Mouse (Mus musculus): ENCODE results near the gene Serpinc1. TPM values are rescaled to one million over a fixed set of nuclear protein-coding genes. Genes with fewer than 3 reads are reported as not detected.
A peak's percentile ranks its signal among the peaks of the same experiment; 100 is the strongest.

Gene Serpinc1
- total and polyA plus RNA-seq, 3 experiments: 0.19 to 1.3 TPM; not detected in 1

- Histone ChIP-seq H3K9ac (ENCODE audit: control insufficient read depth, low read depth, low read length, poor library complexity, severe bottlenecking) (no peak overlapping the region), H3K4me1 (ENCODE audit: control insufficient read depth in 1 of 2, insufficient read depth in 2 of 2, low read length in 2 of 2) (peaks cover 2 to 6% of the 10 kb centered on the region in 2 experiments), H3K9me3 (replicated peaks; ENCODE audit: insufficient read depth, low read length) (no peaks in the 10 kb centered on the region), H3K4me3 (ENCODE audit: control insufficient read depth in 1 of 2, insufficient read depth in 1 of 2, low read depth in 2 of 2, low read length in 2 of 2) (no peak overlapping the region), H3K79me2 (ENCODE audit: control insufficient read depth, insufficient read depth, low read length, poor library complexity) (peaks cover 3% of the 10 kb centered on the region; the same call in 1 of the 2 replicates), H3K36me3 (ENCODE audit: control insufficient read depth in 1 of 2, insufficient read depth in 2 of 2, low read length in 2 of 2) (peaks cover 0 to 33% of the 10 kb centered on the region in 2 experiments; a peak in 3 of 4 replicates), H3K27me3 (ENCODE audit: control insufficient read depth in 1 of 2, insufficient read depth in 2 of 2, low read length in 2 of 2) (no peaks in the 10 kb centered on the region), H3K27ac (ENCODE audit: control insufficient read depth, low read depth, low read length) (no peak overlapping the region)
- TF ChIP-seq EP300 (IDR thresholded peaks at IDR 0.05; ENCODE audit: low read depth in 1 of 2, low read length in 2 of 2): 0 out of 4 replicates have a peak, but pooled peaks of 1 of the 2 experiments have one; percentile 32
- no peak for TF ChIP-seq RAD21 (IDR thresholded peaks at IDR 0.05; ENCODE audit: low read depth, low read length)
- peak; percentile 45; the same call in 1 of the 2 replicates for TF ChIP-seq GATA1 (IDR thresholded peaks at IDR 0.05; ENCODE audit: low read depth, low read length)
- no peak for TF ChIP-seq BHLHE40 (IDR thresholded peaks at IDR 0.05; ENCODE audit: borderline replicate concordance, low read depth, low read length)
- TF ChIP-seq POLR2AphosphoS5 (IDR thresholded peaks at IDR 0.05; ENCODE audit: borderline replicate concordance, low read depth, low read length): no peak
- no peak for TF ChIP-seq ETS1 (IDR thresholded peaks at IDR 0.05; ENCODE audit: low read depth, low read length)
- no peak for TF ChIP-seq MXI1 (IDR thresholded peaks at IDR 0.05; ENCODE audit: low read depth, low read length)
- TF ChIP-seq MAFK (IDR thresholded peaks at IDR 0.05; ENCODE audit: borderline replicate concordance, low read depth, low read length): no peak
- no peak for TF ChIP-seq E2F4 (IDR thresholded peaks at IDR 0.05; ENCODE audit: borderline replicate concordance, low read depth, low read length)
- TF ChIP-seq POLR2AphosphoS2 (IDR thresholded peaks at IDR 0.05; ENCODE audit: low read length): no peak
- no peak for TF ChIP-seq RCOR1 (IDR thresholded peaks at IDR 0.05; ENCODE audit: low read depth, low read length)
- no peak for TF ChIP-seq MAZ (IDR thresholded peaks at IDR 0.05; ENCODE audit: low read depth, low read length)
- TF ChIP-seq JUND (IDR thresholded peaks at IDR 0.05; ENCODE audit: low read depth, low read length): no peak
- no peak for TF ChIP-seq ZMIZ1 (IDR thresholded peaks at IDR 0.05; ENCODE audit: low read depth, low read length)
- no peak for TF ChIP-seq CHD1 (IDR thresholded peaks at IDR 0.05; ENCODE audit: low read depth, low read length)
- no peak for TF ChIP-seq MEF2A (IDR thresholded peaks at IDR 0.05; ENCODE audit: extremely low read depth, insufficient replicate concordance, low read depth, low read length, poor library complexity, severe bottlenecking)
- TF ChIP-seq ZC3H11A (IDR thresholded peaks at IDR 0.05; ENCODE audit: low read depth, low read length): no peak
- TF ChIP-seq ZNF384 (IDR thresholded peaks at IDR 0.05; ENCODE audit: low read depth, low read length): no peak
- peak; percentile 30; the same call in 1 of the 2 replicates for TF ChIP-seq TCF12 (IDR thresholded peaks at IDR 0.05; ENCODE audit: low read depth, low read length)
- TF ChIP-seq KAT2A (conservative IDR thresholded peaks at IDR 0.05; ENCODE audit: low read depth, low read length): no peak
- TF ChIP-seq MYB (IDR thresholded peaks at IDR 0.05; ENCODE audit: low read depth, low read length): no peak
- TF ChIP-seq SIN3A (IDR thresholded peaks at IDR 0.05; ENCODE audit: low read length): no peak
- no peak for TF ChIP-seq POLR2A (IDR thresholded peaks at IDR 0.05; ENCODE audit: control insufficient read depth in 1 of 2, insufficient read depth in 1 of 2, low read depth in 1 of 2, low read length in 2 of 2, poor library complexity in 1 of 2)
- TF ChIP-seq ZKSCAN1 (IDR thresholded peaks at IDR 0.05; ENCODE audit: low read depth, low read length): no peak
- no peak for TF ChIP-seq NRF1 (IDR thresholded peaks at IDR 0.05; ENCODE audit: insufficient read depth, low read depth, low read length, poor library complexity, severe bottlenecking)
- TF ChIP-seq MYC (IDR thresholded peaks at IDR 0.05; ENCODE audit: low read depth, low read length): no peak
- no peak for TF ChIP-seq USF1 (IDR thresholded peaks at IDR 0.05; ENCODE audit: low read depth, low read length)
- TF ChIP-seq NELFE (IDR thresholded peaks at IDR 0.05; ENCODE audit: low read depth, low read length): no peak
- TF ChIP-seq ELF1 (IDR thresholded peaks at IDR 0.05; ENCODE audit: low read depth, low read length): no peak
- peak; percentile 19; the same call in 1 of the 2 replicates for TF ChIP-seq TAL1 (IDR thresholded peaks at IDR 0.05; ENCODE audit: low read length)
- TF ChIP-seq CTCF (IDR thresholded peaks at IDR 0.05 in 2 of 3, conservative IDR thresholded peaks at IDR 0.05 in 1 of 3; ENCODE audit: control insufficient read depth in 1 of 3, insufficient read depth in 1 of 3, low read depth in 2 of 3, low read length in 3 of 3, poor library complexity in 1 of 3, severe bottlenecking in 1 of 3): no peak
- no peak for TF ChIP-seq CHD2 (IDR thresholded peaks at IDR 0.05; ENCODE audit: low read length)
- TF ChIP-seq MAX (IDR thresholded peaks at IDR 0.05; ENCODE audit: low read length): no peak
- TF ChIP-seq HCFC1 (IDR thresholded peaks at IDR 0.05; ENCODE audit: low read depth, low read length): no peak
- TF ChIP-seq GABPA (IDR thresholded peaks at IDR 0.05; ENCODE audit: low read depth, low read length): no peak
- no peak for TF ChIP-seq USF2 (IDR thresholded peaks at IDR 0.05; ENCODE audit: borderline replicate concordance in 1 of 2, insufficient read depth in 1 of 2, low read depth in 1 of 2, low read length in 2 of 2)
- DNase-seq (ENCODE audit: low read depth, low spot score): peak; percentile 68
Observed at GRCm38 (mm10) chr1:161027196-161027595, 48.8 kb downstream of the Serpinc1 start.
